Mouse (Mus musculus) limb, embryonic 10.5 days (tissue): ENCODE measurements around the gene Sult2b1. TPM values are rescaled to one million over a fixed set of nuclear protein-coding genes. Genes with fewer than 3 reads are reported as not detected.

Experiments
- DNase-seq: peaks from one replicate; pipeline ENCODE4 v3.0.0-alpha.2; 2017; ENCODE audit warnings: low spot score
- H3K27ac ChIP-seq: fragments of 300-500 bp; sonication (generic); 2 replicates; pipeline ENCODE4 v1.5.1; 2016; ENCODE audit warnings: mild to moderate bottlenecking
- H3K27me3 ChIP-seq: fragments of 300-500 bp; sonication (generic); 2 replicates; pipeline ENCODE4 v1.6.1; 2016; ENCODE audit warnings: low read depth, mild to moderate bottlenecking; ENCODE audit not compliant: poor library complexity, severe bottlenecking
- H3K36me3 ChIP-seq: fragments of 300-500 bp; sonication (generic); 2 replicates; pipeline ENCODE4 v1.6.1; 2016; ENCODE audit warnings: mild to moderate bottlenecking, moderate library complexity
- H3K4me1 ChIP-seq: fragments of 300-500 bp; sonication (generic); 2 replicates; pipeline ENCODE4 v1.6.1; 2016
- H3K4me3 ChIP-seq: fragments of 300-500 bp; sonication (generic); 2 replicates; pipeline ENCODE4 v1.5.1; 2016; ENCODE audit warnings: mild to moderate bottlenecking, moderate library complexity
- H3K9me3 ChIP-seq: fragments of 300-500 bp; sonication (generic); replicated peaks from 2 replicates; pipeline ENCODE4 v1.6.1; 2016; ENCODE audit warnings: mild to moderate bottlenecking
- WGBS: fragments of 180-500 bp; shearing (Covaris S2); methylation state at CpG from one replicate; pipeline ENCODE4 v1.1.7; 2016; 5-methylcytosine and 5-hydroxymethylcytosine counted together
- polyA plus RNA-seq: library from polyadenylated mRNA; unstranded; fragments of >200 nt; fragmentation: Nextera tagmentation; extraction: Ambion mirVana; gene quantifications from 2 replicates; pipeline ENCODE4 v1.2.1, GENCODE M21; 2016

Sult2b1 gene
- polyA plus RNA-seq, 1 experiment from 2014 or later = 2.1 TPM

DNA sequence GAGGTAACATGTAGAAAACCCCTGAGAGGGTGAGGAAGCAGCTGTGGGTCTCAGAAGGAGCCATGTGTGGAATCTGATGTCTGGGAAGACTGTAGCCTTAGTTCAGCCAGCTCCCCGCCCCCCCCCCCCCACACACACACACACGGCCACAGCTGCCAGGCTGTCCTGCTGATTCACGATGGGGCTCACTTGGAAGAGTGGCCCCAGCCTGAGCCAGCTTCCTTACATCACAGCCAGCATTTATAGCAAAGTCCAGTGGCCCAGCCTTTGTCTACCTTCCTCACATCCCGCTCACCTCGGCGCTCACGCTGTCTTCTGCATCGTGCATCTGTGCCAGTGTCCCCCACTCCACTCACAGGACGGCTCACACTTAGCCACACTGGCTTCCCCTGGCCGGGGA, 35.1 kb downstream of the Sult2b1 start:
- Histone ChIP-seq H3K27me3 (no peaks in the 10 kb centered on the region), H3K4me3 (no peak overlapping the region), H3K9me3 (no peaks in the 10 kb centered on the region), H3K27ac (peak overlapping the region; percentile 70), H3K4me1 (peaks cover 9% of the 10 kb centered on the region), H3K36me3 (no peaks in the 10 kb centered on the region)
- WGBS = 54% methylated on average over 10 of the region's 10 CpGs
- DNase-seq = no peak

DNA sequence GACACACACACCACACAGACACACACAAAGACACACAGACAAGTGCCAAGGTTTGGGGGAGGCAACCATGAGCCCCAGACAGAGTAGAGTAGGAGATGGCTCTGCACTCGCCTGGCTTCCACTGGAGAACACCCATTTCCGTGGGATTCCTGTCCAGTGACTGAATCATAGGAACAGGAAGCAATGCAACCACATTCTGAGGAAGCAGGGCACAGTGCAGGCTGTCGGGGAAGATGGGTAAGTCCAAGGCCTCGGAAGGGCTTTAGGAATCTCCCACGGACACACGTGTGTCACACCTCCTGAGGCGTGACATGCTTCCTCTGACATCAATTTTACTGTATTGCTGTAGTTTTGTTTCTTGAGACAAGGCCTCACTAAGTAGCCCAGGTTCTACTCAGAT, 36.4 kb downstream of the Sult2b1 start:
- 88% methylated on average over 7 of the region's 7 CpGs for WGBS
- no peak for DNase-seq
- H3K36me3 ChIP-seq = no peaks in the 10 kb centered on the region
- H3K27me3 ChIP-seq = no peaks in the 10 kb centered on the region
- no peaks in the 10 kb centered on the region for H3K9me3 ChIP-seq
- H3K4me1 ChIP-seq = peaks cover 9% of the 10 kb centered on the region
- no peak overlapping the region for H3K4me3 ChIP-seq
- H3K27ac ChIP-seq = no peak overlapping the region

DNA sequence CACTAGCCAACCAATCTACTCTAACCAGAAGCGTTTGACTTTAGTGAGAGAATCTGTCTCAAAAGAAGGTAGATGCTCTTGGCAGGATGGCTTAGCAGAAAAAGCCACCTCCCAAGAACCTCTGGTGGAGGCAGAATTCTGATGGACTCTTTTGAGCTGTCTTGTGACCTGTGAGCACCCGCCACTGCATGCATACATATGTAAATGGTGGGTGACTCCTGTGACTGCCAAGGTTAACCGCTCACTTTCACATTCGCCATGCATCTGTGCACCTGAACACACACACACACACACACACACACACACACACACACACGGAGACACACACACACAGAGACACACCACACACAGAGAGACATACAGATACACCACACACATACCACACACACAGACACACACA, 37.0 kb downstream of the Sult2b1 start:
- no peaks in the 10 kb centered on the region for H3K27me3 ChIP-seq
- H3K9me3 ChIP-seq = no peaks in the 10 kb centered on the region
- H3K27ac ChIP-seq = no peak overlapping the region
- DNase-seq = no peak
- H3K36me3 ChIP-seq = no peaks in the 10 kb centered on the region
- 87% methylated on average over 5 of the region's 5 CpGs for WGBS
- no peak overlapping the region for H3K4me3 ChIP-seq
- peaks cover 9% of the 10 kb centered on the region for H3K4me1 ChIP-seq

DNA sequence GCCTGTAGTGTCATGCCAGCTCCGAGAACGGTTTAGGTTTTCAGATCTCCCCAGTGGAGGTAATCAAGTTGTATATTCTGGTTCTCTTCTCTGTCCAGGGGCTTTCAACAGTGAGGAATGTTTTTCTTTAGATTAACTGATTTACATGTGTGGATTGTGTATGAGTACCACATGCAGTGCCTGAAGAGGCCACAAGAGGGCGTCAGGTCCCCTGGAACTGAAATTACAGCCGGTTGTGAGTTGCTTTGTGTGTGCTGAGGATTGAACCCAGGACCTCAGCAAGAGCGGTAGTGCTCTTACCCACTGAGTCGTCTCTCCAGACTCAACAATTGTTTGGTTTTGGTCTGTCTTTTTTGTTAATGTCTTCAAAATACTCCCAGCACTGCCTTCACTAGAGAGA, 38.0 kb downstream of the Sult2b1 start:
- Histone ChIP-seq H3K9me3 (no peaks in the 10 kb centered on the region), H3K36me3 (no peaks in the 10 kb centered on the region), H3K4me3 (no peak overlapping the region), H3K27me3 (peaks cover 7% of the 10 kb centered on the region; the same call in 1 of the 2 replicates), H3K4me1 (peaks cover 18% of the 10 kb centered on the region), H3K27ac (no peak overlapping the region)
- 67% methylated on average over 6 of the region's 6 CpGs for WGBS
- DNase-seq = no peak

DNA sequence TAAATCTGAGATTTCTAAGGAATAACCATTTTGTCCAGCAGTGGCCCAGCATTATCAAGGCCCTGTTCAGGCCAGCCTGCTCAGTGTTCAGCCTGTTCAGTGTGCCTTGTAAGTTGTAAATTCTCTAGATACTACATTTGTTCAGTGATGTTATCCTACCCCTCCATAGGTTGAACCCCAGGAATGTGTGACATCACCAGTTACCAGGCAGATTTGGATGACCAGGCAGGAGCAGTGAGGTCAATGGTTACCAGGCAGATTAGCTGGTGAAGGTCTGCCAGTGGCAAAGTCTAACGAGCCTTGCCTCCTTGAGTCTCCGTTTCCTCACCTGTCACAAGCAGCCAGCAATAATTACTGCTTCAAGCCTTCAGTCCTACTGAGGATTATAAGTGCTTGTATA, 40.1 kb downstream of the Sult2b1 start:
- Histone ChIP-seq H3K4me3 (no peak overlapping the region), H3K27me3 (peaks cover 9% of the 10 kb centered on the region; the same call in 1 of the 2 replicates), H3K36me3 (no peaks in the 10 kb centered on the region), H3K4me1 (peaks cover 13% of the 10 kb centered on the region), H3K27ac (no peak overlapping the region), H3K9me3 (no peaks in the 10 kb centered on the region)
- DNase-seq = peak; percentile 65
- WGBS = 35% methylated on average over 2 of the region's 2 CpGs

DNA sequence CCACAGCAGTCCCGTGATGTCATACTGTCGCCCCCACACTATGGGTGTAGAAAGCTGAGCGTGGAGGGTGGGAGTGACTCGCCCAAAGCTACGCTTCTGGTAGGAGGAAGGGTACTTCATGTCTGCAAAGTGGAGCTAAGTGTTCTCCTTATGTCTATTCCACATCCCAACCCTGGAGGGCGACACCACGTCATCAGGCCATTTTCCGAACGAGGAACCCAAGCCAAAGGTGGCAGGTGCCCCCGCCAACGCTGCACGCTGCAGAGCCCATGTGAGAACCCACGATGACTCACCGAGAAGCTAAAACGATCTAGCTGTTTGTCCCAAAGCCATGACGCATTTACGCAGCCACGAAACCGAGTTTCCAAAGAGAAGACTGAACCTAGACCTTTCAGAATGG, 42.1 kb downstream of the Sult2b1 start:
- Histone ChIP-seq H3K36me3 (no peaks in the 10 kb centered on the region), H3K27ac (no peak overlapping the region), H3K9me3 (no peaks in the 10 kb centered on the region), H3K4me1 (peaks cover 11% of the 10 kb centered on the region), H3K27me3 (peaks cover 9% of the 10 kb centered on the region; the same call in 1 of the 2 replicates), H3K4me3 (peak overlapping the region; percentile 35)
- WGBS = 38% methylated on average over 19 of the region's 19 CpGs
- no peak for DNase-seq

DNA sequence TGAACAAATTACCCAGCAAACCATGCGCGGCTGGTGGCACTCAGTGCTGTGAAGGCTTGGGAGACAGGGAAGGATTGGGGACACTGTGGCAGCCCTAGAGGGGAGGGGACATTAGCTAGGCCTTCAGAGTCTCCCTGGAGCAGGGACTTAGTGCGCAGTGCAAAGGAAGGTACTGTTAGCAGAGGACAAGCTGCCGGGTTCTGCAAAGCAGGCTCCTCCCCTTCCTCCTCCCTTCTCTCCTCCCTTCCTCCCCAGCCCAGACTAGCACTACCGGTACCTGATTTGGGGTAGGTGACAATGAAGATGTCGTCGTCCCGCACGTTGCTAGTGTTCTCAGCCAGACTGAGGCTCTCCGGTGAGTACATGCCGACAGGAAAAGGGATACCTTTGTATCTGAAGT, 42.7 kb downstream of the Sult2b1 start:
- WGBS = 29% methylated on average over 11 of the region's 11 CpGs
- Histone ChIP-seq H3K36me3 (no peaks in the 10 kb centered on the region), H3K27ac (peak overlapping the region; percentile 46; the same call in 1 of the 2 replicates), H3K27me3 (peaks cover 9% of the 10 kb centered on the region; the same call in 1 of the 2 replicates), H3K4me1 (peaks cover 11% of the 10 kb centered on the region), H3K9me3 (no peaks in the 10 kb centered on the region), H3K4me3 (peak overlapping the region; percentile 35)
- DNase-seq = no peak

DNA sequence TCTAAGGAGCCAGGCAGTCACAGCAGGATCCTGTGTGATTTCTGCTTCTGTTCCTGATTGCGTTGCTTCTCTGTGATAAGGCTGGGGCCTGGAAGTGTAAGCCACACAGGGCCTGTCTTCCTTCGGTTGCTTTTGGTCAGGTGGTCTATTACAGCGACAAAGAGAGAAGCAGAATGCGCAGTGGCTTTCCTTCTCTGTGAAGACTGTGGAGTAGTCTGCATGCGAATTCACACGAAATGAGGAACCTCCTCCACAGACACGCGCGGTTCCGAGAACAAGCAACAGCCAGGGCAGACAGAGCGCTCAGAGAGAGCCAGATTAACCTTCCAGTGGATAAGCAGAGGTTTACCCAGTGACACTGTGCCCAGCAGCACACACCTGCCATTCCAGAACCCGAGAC, 43.2 kb downstream of the Sult2b1 start:
- H3K9me3 ChIP-seq = no peaks in the 10 kb centered on the region
- DNase-seq = no peak
- peaks cover 11% of the 10 kb centered on the region for H3K4me1 ChIP-seq
- H3K36me3 ChIP-seq = no peaks in the 10 kb centered on the region
- 87% methylated on average over 12 of the region's 12 CpGs for WGBS
- H3K27ac ChIP-seq = peak overlapping the region; percentile 46; the same call in 1 of the 2 replicates
- H3K27me3 ChIP-seq = peaks cover 9% of the 10 kb centered on the region; the same call in 1 of the 2 replicates
- H3K4me3 ChIP-seq = no peak overlapping the region

DNA sequence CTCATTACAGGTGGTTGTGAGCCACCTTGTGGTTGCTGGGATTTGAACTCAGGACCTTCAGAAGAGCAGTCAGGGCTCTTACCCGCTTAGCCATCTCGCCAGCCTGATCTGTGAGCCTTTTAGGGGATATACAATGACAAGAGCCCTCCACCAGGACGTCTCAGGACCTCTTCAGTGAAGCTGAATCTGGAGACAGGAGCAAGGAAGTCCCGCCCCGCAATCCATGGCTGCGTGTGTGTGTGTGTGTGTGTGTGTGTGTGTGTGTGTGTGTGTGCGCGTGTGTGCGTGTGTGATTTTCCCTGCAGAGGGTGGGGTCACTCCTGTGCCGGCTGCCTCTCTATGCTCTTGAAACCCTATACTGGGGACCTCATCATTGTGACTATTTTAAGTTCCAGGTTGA, 44.6 kb downstream of the Sult2b1 start:
- Histone ChIP-seq H3K4me1 (peaks cover 11% of the 10 kb centered on the region), H3K27me3 (peaks cover 9% of the 10 kb centered on the region; the same call in 1 of the 2 replicates), H3K4me3 (no peak overlapping the region), H3K9me3 (no peaks in the 10 kb centered on the region), H3K27ac (no peak overlapping the region), H3K36me3 (no peaks in the 10 kb centered on the region)
- 75% methylated on average over 10 of the region's 10 CpGs for WGBS
- DNase-seq = no peak

DNA sequence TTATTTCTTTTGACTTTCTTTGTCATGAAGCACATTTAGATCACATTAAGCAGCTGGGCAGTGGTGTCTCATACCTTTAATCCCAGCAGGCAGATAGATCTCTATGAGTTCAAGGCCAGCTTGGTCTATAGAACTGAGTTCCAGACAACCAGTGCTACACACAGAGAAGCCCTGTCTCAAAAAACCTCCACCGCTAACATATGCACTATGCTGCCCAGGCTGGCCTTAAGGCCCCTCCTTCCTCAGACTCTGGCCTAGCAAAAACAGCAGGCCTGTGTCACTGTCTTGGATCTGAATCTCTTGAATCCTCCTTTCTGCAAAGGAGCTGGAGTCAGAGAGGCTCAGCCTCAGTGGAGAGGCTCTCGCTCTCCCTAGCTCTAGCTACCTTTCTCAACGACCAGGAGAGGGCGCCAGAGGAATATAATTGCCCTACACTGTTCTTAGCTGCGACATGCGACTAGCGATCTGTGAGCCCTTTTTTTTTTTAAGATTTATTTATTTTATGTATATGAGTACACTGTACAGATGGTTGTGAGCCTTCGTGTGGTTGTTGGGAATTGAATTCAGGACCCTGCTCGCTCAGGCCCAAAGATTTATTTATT, 45.2 kb downstream of the Sult2b1 start:
- peaks cover 9% of the 10 kb centered on the region; the same call in 1 of the 2 replicates for H3K27me3 ChIP-seq
- peaks cover 11% of the 10 kb centered on the region for H3K4me1 ChIP-seq
- 7% methylated on average over 9 of the region's 9 CpGs for WGBS
- no peaks in the 10 kb centered on the region for H3K36me3 ChIP-seq
- no peaks in the 10 kb centered on the region for H3K9me3 ChIP-seq
- DNase-seq = peak; percentile 88
- H3K27ac ChIP-seq = no peak overlapping the region
- H3K4me3 ChIP-seq = no peak overlapping the region

DNA sequence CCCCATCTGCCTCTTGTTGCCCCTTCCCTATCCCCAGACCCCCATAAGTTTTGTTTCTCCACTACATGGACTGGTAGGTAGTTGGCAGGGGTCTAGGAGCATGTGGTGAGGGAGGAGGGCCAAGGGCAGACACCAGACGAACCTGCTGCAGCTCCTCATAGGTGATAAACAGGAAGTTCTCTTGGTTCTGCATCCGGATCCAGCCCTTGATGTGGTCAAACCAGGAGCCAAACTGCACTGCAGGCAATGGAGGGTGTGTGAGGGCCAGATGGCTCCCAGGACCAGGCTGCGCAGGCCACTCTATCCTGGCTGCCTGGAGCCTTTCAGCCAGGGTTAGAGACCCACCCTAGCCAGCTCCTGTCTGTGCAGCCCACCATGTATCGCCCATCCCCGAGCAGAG, 51.0 kb downstream of the Sult2b1 start:
- no peak overlapping the region for H3K27ac ChIP-seq
- H3K4me3 ChIP-seq = no peak overlapping the region
- H3K4me1 ChIP-seq = peaks cover 18% of the 10 kb centered on the region
- peaks cover 19% of the 10 kb centered on the region for H3K36me3 ChIP-seq
- no peaks in the 10 kb centered on the region for H3K9me3 ChIP-seq
- 66% methylated on average over 5 of the region's 5 CpGs for WGBS
- no peak for DNase-seq
- no peaks in the 10 kb centered on the region for H3K27me3 ChIP-seq

DNA sequence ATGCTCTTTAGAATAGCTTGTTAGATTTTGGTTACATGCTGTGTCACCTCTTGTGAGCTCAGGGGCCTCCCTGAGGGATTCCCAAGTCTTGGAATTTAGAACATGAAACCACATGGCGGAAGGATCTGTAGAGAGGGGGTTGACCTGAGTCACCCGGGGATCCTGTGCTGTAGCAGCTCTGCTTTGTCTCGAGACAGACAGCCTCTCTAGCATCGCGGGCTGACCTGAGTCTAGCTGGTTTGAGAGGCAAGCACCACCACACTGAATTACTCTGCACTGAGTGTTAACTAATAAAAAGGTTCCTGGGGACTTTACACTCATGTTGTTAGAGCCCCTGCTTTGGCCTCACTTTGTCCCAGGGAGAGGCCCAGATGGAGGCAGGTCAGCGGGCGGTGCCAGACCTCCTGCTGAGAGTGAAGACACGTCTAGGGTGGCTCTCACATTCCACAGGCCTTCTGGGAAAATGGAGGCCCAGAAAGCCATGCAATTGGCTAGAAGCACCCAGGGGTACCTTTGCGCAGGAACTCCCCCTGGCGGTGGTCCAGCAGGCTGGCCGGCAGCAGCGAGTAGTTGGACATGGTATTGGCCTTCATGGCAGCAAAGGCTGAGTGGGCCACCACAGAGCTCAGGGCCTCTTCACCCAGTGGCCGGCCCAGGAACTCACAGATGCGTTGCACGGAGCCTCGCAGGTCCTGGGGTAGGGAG, 53.6 kb downstream of the Sult2b1 start:
- H3K4me3 ChIP-seq = 0 out of 2 replicates have a peak overlapping the region, but pooled peaks have one; percentile 1
- WGBS = 16% methylated on average over 16 of the region's 16 CpGs
- peaks cover 18% of the 10 kb centered on the region for H3K4me1 ChIP-seq
- peak; percentile 81 for DNase-seq
- peaks cover 45% of the 10 kb centered on the region for H3K36me3 ChIP-seq
- peak overlapping the region; percentile 61 for H3K27ac ChIP-seq
- H3K9me3 ChIP-seq = no peaks in the 10 kb centered on the region
- no peaks in the 10 kb centered on the region for H3K27me3 ChIP-seq

DNA sequence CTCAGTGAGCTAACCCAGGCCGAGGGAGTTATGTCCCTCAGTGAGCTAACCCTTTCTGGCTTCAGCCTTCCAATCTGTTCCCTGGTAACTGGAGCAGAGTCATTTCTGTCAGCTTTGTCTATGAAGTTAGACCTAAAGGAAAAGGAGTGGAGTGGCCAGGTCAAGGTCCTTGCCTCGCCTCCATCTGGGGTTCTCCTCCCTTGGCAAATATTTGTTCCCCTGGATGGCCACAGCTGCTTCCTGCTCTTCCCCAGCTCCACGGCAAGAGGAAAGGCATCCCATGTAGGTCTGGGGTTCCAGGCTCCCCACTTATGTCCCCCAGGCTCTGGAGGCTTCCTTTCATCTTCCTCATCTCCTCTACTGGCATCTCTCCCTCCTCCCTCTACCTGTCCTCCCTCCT, 56.8 kb downstream of the Sult2b1 start:
- no peak overlapping the region for H3K27ac ChIP-seq
- no peaks in the 10 kb centered on the region for H3K9me3 ChIP-seq
- H3K27me3 ChIP-seq = no peaks in the 10 kb centered on the region
- H3K4me1 ChIP-seq = peaks cover 18% of the 10 kb centered on the region
- peaks cover 78% of the 10 kb centered on the region for H3K36me3 ChIP-seq
- no peak for DNase-seq
- no peak overlapping the region for H3K4me3 ChIP-seq
- WGBS = 84% methylated on average over 3 of the region's 3 CpGs
